Mouse (Mus musculus): ENCODE data around the gene Tex30.

DNA sequence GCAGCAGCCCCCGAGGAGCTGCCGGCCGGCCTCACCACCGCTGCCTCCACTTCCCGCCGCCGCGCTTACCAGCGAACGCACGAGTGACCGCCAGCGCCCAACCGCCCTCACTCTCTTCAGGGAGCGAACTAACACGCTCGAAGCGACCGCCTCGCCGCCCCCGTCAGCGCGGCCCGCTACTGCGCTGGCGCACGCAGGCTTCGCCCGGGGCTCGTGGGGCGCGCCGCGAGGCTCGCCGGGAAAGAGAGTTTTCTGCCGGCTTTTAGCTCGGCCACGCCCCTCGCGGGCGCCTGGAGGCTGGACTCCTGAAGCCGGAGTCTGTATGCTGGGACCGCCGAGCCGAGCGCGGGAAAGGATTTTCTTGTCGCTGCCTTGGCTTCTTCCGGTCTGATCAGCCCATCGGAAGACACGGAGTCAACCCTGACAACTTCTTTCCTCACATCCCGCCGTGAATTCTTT lies at the start of gene Tex30:
- no peak for TF ChIP-seq CTCF (conservative IDR thresholded peaks at IDR 0.05 in 1 of 2, IDR thresholded peaks at IDR 0.05 in 1 of 2; ENCODE audit: low read depth in 2 of 2, low read length in 2 of 2)
- TF ChIP-seq USF1 (IDR thresholded peaks at IDR 0.05; ENCODE audit: low read depth, low read length) = peak; percentile 57
- no peak for TF ChIP-seq EP300 (IDR thresholded peaks at IDR 0.05; ENCODE audit: low read length)
- peak; percentile 91 for TF ChIP-seq POLR2A (IDR thresholded peaks at IDR 0.05; ENCODE audit: low read depth, low read length)
- peak; percentile 70; the same call in 1 of the 2 replicates for TF ChIP-seq MYC (IDR thresholded peaks at IDR 0.05; ENCODE audit: low read depth, low read length)
- TF ChIP-seq UBTF (IDR thresholded peaks at IDR 0.05; ENCODE audit: low read depth, low read length) = peak; percentile 88; the same call in 1 of the 2 replicates
- 0 out of 2 replicates have a peak, but pooled peaks have one; percentile 57 for TF ChIP-seq MAZ (IDR thresholded peaks at IDR 0.05; ENCODE audit: low read depth, low read length)
- peak; percentile 85 for TF ChIP-seq MXI1 (IDR thresholded peaks at IDR 0.05; ENCODE audit: low read depth, low read length)
- peak; percentile 97 for TF ChIP-seq TCF12 (IDR thresholded peaks at IDR 0.05; ENCODE audit: low read depth, low read length)
